Mouse (Mus musculus) lung, adult 2 months (tissue): Measurements from ENCODE around the gene G0s2. TPM values are rescaled to one million over a fixed set of nuclear protein-coding genes. Genes with fewer than 3 reads are reported as not detected.

Source experiments
- DNase-seq: peaks from one replicate; pipeline ENCODE4 v3.0.0; 2022
- H3K4me1 ChIP-seq: fragments of 200-500 bp; 2 replicates; pipeline ENCODE4 v1.6.1; 2011; ENCODE audit warnings: low read length; ENCODE audit not compliant: control insufficient read depth, insufficient read depth
- H3K4me3 ChIP-seq: fragments of 200-500 bp; replicated peaks from 2 replicates; pipeline ENCODE3; 2011; ENCODE audit warnings: low read depth, mild to moderate bottlenecking, control low read depth, low read length; ENCODE audit errors: extremely low read depth
- CTCF ChIP-seq: fragments of 200-500 bp; IDR thresholded peaks from 2 replicates; pipeline ENCODE4 v1.5.1; 2011; ENCODE audit warnings: mild to moderate bottlenecking, low read length, control low read depth; ENCODE audit not compliant: insufficient read depth
- POLR2A ChIP-seq: fragments of 200-500 bp; IDR thresholded peaks from 2 replicates; pipeline ENCODE4 v1.6.1; 2011; ENCODE audit warnings: low read depth, mild to moderate bottlenecking, control low read depth, low read length, borderline replicate concordance; ENCODE audit errors: extremely low read depth
- WGBS: fragments of 180-500 bp; shearing (Covaris S2); methylation state at CpG from one replicate; pipeline ENCODE4 v1.1.7; 2018; 5-methylcytosine and 5-hydroxymethylcytosine counted together
- polyA plus RNA-seq: library from polyadenylated mRNA; depleted of rRNA; stranded (reverse); fragments of >200 nt; gene quantifications from 2 replicates; pipeline ENCODE4 v1.2.3, GENCODE M21; 2012; rRNA removed

G0s2 gene
- polyA plus RNA-seq, 1 experiment = 180 TPM

- 35% methylated on average over 7 of the region's 7 CpGs for WGBS
- TF ChIP-seq POLR2A (no peak), CTCF (no peak)
- H3K4me3 ChIP-seq = no peak overlapping the region
- DNase-seq = no peak
- H3K4me1 ChIP-seq = peaks cover 6% of the 10 kb centered on the region; the same call in 1 of the 2 replicates
Observed at GRCm38 (mm10) chr1:193226724-193227522, 46.1 kb downstream of the G0s2 start.

- WGBS = 92% methylated on average over 4 of the region's 4 CpGs
- H3K4me1 ChIP-seq = peaks cover 6% of the 10 kb centered on the region; the same call in 1 of the 2 replicates
- DNase-seq = no peak
- no peak for TF ChIP-seq CTCF
- no peak for TF ChIP-seq POLR2A
- no peak overlapping the region for H3K4me3 ChIP-seq
Observed at GRCm38 (mm10) chr1:193226114-193226513, 46.9 kb downstream of the G0s2 start.

- no peak for TF ChIP-seq CTCF
- no peak for TF ChIP-seq POLR2A
- no peak for DNase-seq
- WGBS = 68% methylated on average over 3 of the region's 3 CpGs
- Histone ChIP-seq H3K4me3 (no peak overlapping the region), H3K4me1 (peaks cover 6% of the 10 kb centered on the region; the same call in 1 of the 2 replicates)
Observed at GRCm38 (mm10) chr1:193225531-193225930, 47.5 kb downstream of the G0s2 start.

Other genes with a start within 250 kb of the G0s2 start
- 0.07 and 0.11 TPM in 2 replicates for gene Syt14, start 237.4 kb downstream of the G0s2 start, polyA plus RNA-seq
- gene Diexf, start 142.9 kb downstream of the G0s2 start, polyA plus RNA-seq = 9.9 and 14.1 TPM in 2 replicates
- gene Irf6, start 120.1 kb downstream of the G0s2 start, polyA plus RNA-seq = 18.3 and 25.9 TPM in 2 replicates
- 2.1 and 2.2 TPM in 2 replicates for gene A130010J15Rik, start 105.2 kb downstream of the G0s2 start, polyA plus RNA-seq
- 4.9 and 5.5 TPM in 2 replicates for gene Traf3ip3, start 71.5 kb downstream of the G0s2 start, polyA plus RNA-seq
- 60.8 and 62.3 TPM in 2 replicates for gene Lamb3, start 65.5 kb downstream of the G0s2 start, polyA plus RNA-seq
- 211 and 245 TPM in 2 replicates for gene Hsd11b1, start 9.1 kb downstream of the G0s2 start, polyA plus RNA-seq
- gene Camk1g, start 97.1 kb upstream of the G0s2 start, polyA plus RNA-seq = 0.15 and 0.26 TPM in 2 replicates